Mouse (Mus musculus): ENCODE results near the gene Fam120b.

DNA sequence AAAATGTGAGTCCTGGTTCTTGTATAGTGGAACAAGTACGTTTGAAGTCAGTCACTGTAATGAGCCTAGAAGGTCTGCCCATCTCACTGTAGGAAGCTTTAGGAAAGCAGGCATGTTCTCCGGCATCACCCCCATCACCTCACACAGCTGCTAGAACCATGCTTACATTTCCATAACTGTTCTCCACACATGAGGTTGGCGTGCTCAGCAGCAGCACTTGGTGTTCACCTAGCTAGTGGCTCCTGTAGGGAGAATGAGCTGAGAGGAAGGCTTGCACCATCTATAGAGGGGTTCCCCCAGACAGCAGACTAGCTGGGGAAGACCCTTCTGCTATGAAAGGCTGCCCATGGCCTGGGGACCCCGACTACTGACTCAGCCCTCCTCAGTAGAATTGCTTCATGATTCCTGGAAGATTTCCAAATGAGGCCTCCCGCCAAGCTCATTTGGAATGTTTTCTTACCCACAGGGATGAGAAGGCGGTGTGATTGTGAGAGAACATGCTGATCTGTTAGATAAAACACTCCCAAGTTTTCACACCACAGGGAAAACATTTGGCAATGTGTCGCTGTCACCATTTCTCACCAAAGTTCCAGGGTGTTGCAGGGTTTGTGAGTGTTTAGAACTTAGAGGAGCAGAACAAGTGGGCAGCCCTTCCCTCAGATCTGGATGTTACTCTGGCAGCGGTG, 27.2 kb downstream of the Fam120b start:
- TF ChIP-seq CTCF (IDR thresholded peaks at IDR 0.05; ENCODE audit: low read depth, low read length) (no peak), POLR2A (IDR thresholded peaks at IDR 0.05; ENCODE audit: extremely low read depth, insufficient read depth, low read length) (no peak)

Measured in liver, adult 2 months (tissue).